Mouse (Mus musculus) liver, embryonic 14.5 days (tissue): ENCODE measurements around the gene Rpp14.

ENCODE experiments used
- CTCF ChIP-seq: IDR thresholded peaks from 2 replicates; pipeline ENCODE4 v1.5.1; 2016; ENCODE audit warnings: antibody characterized with exemption, low read depth, control low read depth
- EP300 ChIP-seq: IDR thresholded peaks from 2 replicates; pipeline ENCODE4 v1.6.1; 2016; ENCODE audit warnings: antibody characterized with exemption, low read depth

- TF ChIP-seq CTCF = no peak
- no peak for TF ChIP-seq EP300
Measured at GRCm38 (mm10) chr14:8119904-8120303, 39.7 kb downstream of the Rpp14 start.
